Mouse (Mus musculus) hindbrain, embryonic 16.5 days (tissue): Measurements from ENCODE around the gene Negr1. TPM values are rescaled to one million over a fixed set of nuclear protein-coding genes. Genes with fewer than 3 reads are reported as not detected.
A peak's percentile ranks its signal among the peaks of the same experiment; 100 is the strongest.

ENCODE experiments used
- ATAC-seq: fragments of 200-750 bp; cut with Nextera tagmentation; 2 replicates; pipeline ENCODE4 v1.8.0; 2017; ENCODE audit warnings: moderate TSS enrichment, moderate library complexity
- H3K27ac ChIP-seq: fragments of 300-500 bp; sonication (generic); 2 replicates; pipeline ENCODE4 v1.5.1; 2014; ENCODE audit warnings: low read depth, mild to moderate bottlenecking, control low read depth, low read length, moderate library complexity
- H3K27me3 ChIP-seq: fragments of 300-500 bp; sonication (generic); replicated peaks from 2 replicates; pipeline ENCODE4 v1.6.1; 2014; ENCODE audit warnings: low read length; ENCODE audit not compliant: control insufficient read depth, insufficient read depth
- H3K36me3 ChIP-seq: fragments of 300-500 bp; sonication (generic); 2 replicates; pipeline ENCODE4 v1.6.1; 2014; ENCODE audit warnings: mild to moderate bottlenecking, low read length, moderate library complexity, mixed read lengths; ENCODE audit not compliant: control insufficient read depth, insufficient read depth
- H3K4me1 ChIP-seq: fragments of 300-500 bp; sonication (generic); 2 replicates; pipeline ENCODE4 v1.6.1; 2014; ENCODE audit warnings: low read depth, low read length; ENCODE audit not compliant: control insufficient read depth, insufficient read depth
- H3K4me2 ChIP-seq: fragments of 300-500 bp; sonication (generic); 2 replicates; pipeline ENCODE4 v1.6.1; 2014; ENCODE audit warnings: mild to moderate bottlenecking, low read length, control low read depth, moderate library complexity
- H3K4me3 ChIP-seq: fragments of 300-500 bp; sonication (generic); 2 replicates; pipeline ENCODE4 v1.5.1; 2014; ENCODE audit warnings: mild to moderate bottlenecking, low read length, control low read depth, moderate library complexity
- H3K9ac ChIP-seq: fragments of 300-500 bp; sonication (generic); 2 replicates; pipeline ENCODE4 v1.6.1; 2014; ENCODE audit warnings: low read depth, mild to moderate bottlenecking, control low read depth, low read length, moderate library complexity
- H3K9me3 ChIP-seq: fragments of 300-500 bp; sonication (generic); 2 replicates; pipeline ENCODE4 v1.6.1; 2014; ENCODE audit warnings: mild to moderate bottlenecking, low read length, moderate library complexity; ENCODE audit not compliant: control insufficient read depth
- WGBS: fragments of 180-500 bp; shearing (Covaris S2); extraction: QIAGEN DNeasy Blood & Tissue Kit; methylation state at CpG from one replicate; pipeline ENCODE4 v1.1.7; 2014; 5-methylcytosine and 5-hydroxymethylcytosine counted together
- polyA plus RNA-seq: library from polyadenylated mRNA; unstranded; fragments of >200 nt; fragmentation: Nextera tagmentation; extraction: Ambion mirVana; gene quantifications from 2 replicates; pipeline ENCODE4 v1.2.1, GENCODE M21; 2015

The Negr1 gene
- polyA plus RNA-seq, 1 experiment from 2014 or later, result 46.0 TPM

- 95% methylated on average over 7 of the region's 7 CpGs for whole genome bisulfite sequencing
- H3K4me2 ChIP-seq, result no peak overlapping the region
- H3K9me3 ChIP-seq, result no peaks in the 10 kb centered on the region
- H3K36me3 ChIP-seq, result no peaks in the 10 kb centered on the region
- no peak overlapping the region for H3K4me3 ChIP-seq
- H3K9ac ChIP-seq, result no peak overlapping the region
- H3K27me3 ChIP-seq, result no peaks in the 10 kb centered on the region
- H3K4me1 ChIP-seq, result no peaks in the 10 kb centered on the region
- ATAC-seq, result no peak
- H3K27ac ChIP-seq, result no peak overlapping the region
Observed at GRCm38 (mm10) chr3:156958640-156959039, 397.0 kb downstream of the Negr1 start.

GRCm38 (mm10) chr3:156968764-156969163 is 407.2 kb downstream of the Negr1 start:
- no peaks in the 10 kb centered on the region for H3K27me3 ChIP-seq
- H3K4me1 ChIP-seq, result no peaks in the 10 kb centered on the region
- H3K9ac ChIP-seq, result no peak overlapping the region
- H3K27ac ChIP-seq, result no peak overlapping the region
- 54% methylated on average over 2 of the region's 2 CpGs for WGBS
- no peaks in the 10 kb centered on the region for H3K9me3 ChIP-seq
- no peak overlapping the region for H3K4me3 ChIP-seq
- no peaks in the 10 kb centered on the region for H3K36me3 ChIP-seq
- H3K4me2 ChIP-seq, result no peak overlapping the region
- ATAC-seq, result no peak

GRCm38 (mm10) chr3:156971104-156971503 is 409.5 kb downstream of the Negr1 start:
- 82% methylated on average over 2 of the region's 2 CpGs for WGBS
- ATAC-seq, result no peak
- Histone ChIP-seq H3K27ac (no peak overlapping the region), H3K4me2 (no peak overlapping the region), H3K4me1 (no peaks in the 10 kb centered on the region), H3K9ac (no peak overlapping the region), H3K9me3 (no peaks in the 10 kb centered on the region), H3K4me3 (no peak overlapping the region), H3K27me3 (no peaks in the 10 kb centered on the region), H3K36me3 (no peaks in the 10 kb centered on the region)

GRCm38 (mm10) chr3:156976816-156977215 is 415.2 kb downstream of the Negr1 start:
- WGBS, result 81% methylated on average over 2 of the region's 2 CpGs
- H3K4me3 ChIP-seq, result no peak overlapping the region
- ATAC-seq, result no peak
- no peaks in the 10 kb centered on the region for H3K4me1 ChIP-seq
- H3K27me3 ChIP-seq, result no peaks in the 10 kb centered on the region
- no peak overlapping the region for H3K4me2 ChIP-seq
- no peaks in the 10 kb centered on the region for H3K36me3 ChIP-seq
- H3K9me3 ChIP-seq, result no peaks in the 10 kb centered on the region
- no peak overlapping the region for H3K9ac ChIP-seq
- no peak overlapping the region for H3K27ac ChIP-seq

- Histone ChIP-seq H3K27me3 (no peaks in the 10 kb centered on the region), H3K4me3 (no peak overlapping the region), H3K4me1 (no peaks in the 10 kb centered on the region), H3K4me2 (no peak overlapping the region), H3K9me3 (no peaks in the 10 kb centered on the region), H3K27ac (no peak overlapping the region), H3K36me3 (no peaks in the 10 kb centered on the region), H3K9ac (no peak overlapping the region)
- peak; percentile 50; the same call in 1 of the 2 replicates for ATAC-seq
- 55% methylated on average over 11 of the region's 11 CpGs for WGBS
Observed at GRCm38 (mm10) chr3:156980042-156980716, 418.6 kb downstream of the Negr1 start.

GRCm38 (mm10) chr3:156982102-156982501 is 420.5 kb downstream of the Negr1 start:
- H3K27me3 ChIP-seq, result no peaks in the 10 kb centered on the region
- H3K4me1 ChIP-seq, result no peaks in the 10 kb centered on the region
- no peaks in the 10 kb centered on the region for H3K9me3 ChIP-seq
- H3K4me3 ChIP-seq, result no peak overlapping the region
- H3K9ac ChIP-seq, result no peak overlapping the region
- WGBS, result 20% methylated on average over 4 of the region's 4 CpGs
- H3K27ac ChIP-seq, result no peak overlapping the region
- peak; percentile 50 for ATAC-seq
- no peak overlapping the region for H3K4me2 ChIP-seq
- no peaks in the 10 kb centered on the region for H3K36me3 ChIP-seq

GRCm38 (mm10) chr3:156987113-156987512 is 425.5 kb downstream of the Negr1 start:
- no peaks in the 10 kb centered on the region for H3K9me3 ChIP-seq
- H3K36me3 ChIP-seq, result no peaks in the 10 kb centered on the region
- no peak overlapping the region for H3K4me2 ChIP-seq
- no peaks in the 10 kb centered on the region for H3K27me3 ChIP-seq
- H3K4me1 ChIP-seq, result no peaks in the 10 kb centered on the region
- no peak overlapping the region for H3K9ac ChIP-seq
- H3K4me3 ChIP-seq, result no peak overlapping the region
- ATAC-seq, result no peak
- H3K27ac ChIP-seq, result no peak overlapping the region
- WGBS, result 87% methylated on average over 3 of the region's 3 CpGs

GRCm38 (mm10) chr3:156992171-156992570 is 430.6 kb downstream of the Negr1 start:
- no peaks in the 10 kb centered on the region for H3K4me1 ChIP-seq
- H3K27ac ChIP-seq, result no peak overlapping the region
- no peak overlapping the region for H3K9ac ChIP-seq
- no peak overlapping the region for H3K4me2 ChIP-seq
- H3K4me3 ChIP-seq, result no peak overlapping the region
- H3K27me3 ChIP-seq, result no peaks in the 10 kb centered on the region
- no peaks in the 10 kb centered on the region for H3K36me3 ChIP-seq
- no peak for ATAC-seq
- 61% methylated on average over 2 of the region's 2 CpGs for WGBS
- no peaks in the 10 kb centered on the region for H3K9me3 ChIP-seq

- no peaks in the 10 kb centered on the region for H3K9me3 ChIP-seq
- ATAC-seq, result no peak
- no peak overlapping the region for H3K4me2 ChIP-seq
- H3K36me3 ChIP-seq, result no peaks in the 10 kb centered on the region
- 71% methylated on average over 1 of the region's 1 CpGs for WGBS
- H3K4me1 ChIP-seq, result no peaks in the 10 kb centered on the region
- H3K27me3 ChIP-seq, result no peaks in the 10 kb centered on the region
- no peak overlapping the region for H3K9ac ChIP-seq
- H3K4me3 ChIP-seq, result no peak overlapping the region
- no peak overlapping the region for H3K27ac ChIP-seq
Observed at GRCm38 (mm10) chr3:156992811-156993210, 431.2 kb downstream of the Negr1 start.
